Comparison of ENCODE assay signal across 16 mouse cellular contexts in genomic region chr3:65407891-65408290, GRCm38 (mm10).
"Had no signal": no experiment of that assay in that cellular context is flagged by ENCODE, and none has a peak within 500 bp of the region (broad histone marks: within the 10 kb centered on the region; RNA-seq: fewer than 3 reads in every experiment).

No protein-coding gene starts in this region.

- DNase-seq: cerebellum, adult 8-10 months; cerebellum, adult 9-10 months; cerebellum, adult 9-11 months; cerebellum, postnatal 10 days; cerebellum, postnatal 14 days; cerebellum, postnatal 25 days; cerebellum, postnatal 36 days; embryo, embryonic 11 days; forebrain, postnatal 0 days; gastrocnemius, adult 2 months; gastrocnemius, postnatal 10 days; gastrocnemius, postnatal 14 days; gastrocnemius, postnatal 25 days; gastrocnemius, postnatal 36 days; heart, adult 18-20 months; heart, adult 2 months had no signal
